Comparison of ENCODE assay signal across 30 mouse cellular contexts in the genomic region with DNA sequence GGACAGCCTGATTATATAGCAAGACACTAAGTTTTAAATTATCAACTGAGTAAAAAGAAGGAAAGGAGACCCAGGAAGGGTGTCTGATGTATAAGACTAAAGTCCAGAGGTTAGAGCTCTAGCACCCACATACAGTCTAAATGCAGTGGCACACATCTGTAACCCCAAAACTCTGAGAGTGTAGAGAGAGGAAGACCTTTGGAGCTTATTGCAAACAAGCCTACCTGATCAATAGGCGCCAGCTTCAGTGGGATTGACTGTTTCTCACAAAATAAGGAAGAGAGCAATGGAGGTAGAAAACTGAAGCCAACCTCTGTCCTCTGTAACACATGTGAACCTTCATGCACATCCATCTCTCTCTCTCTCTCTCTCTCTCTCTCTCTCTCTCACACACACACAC.
"Had no signal": no experiment of that assay in that cellular context is flagged by ENCODE, and none has a peak within 500 bp of the region (broad histone marks: within the 10 kb centered on the region; RNA-seq: fewer than 3 reads in every experiment).

No protein-coding gene starts in this region.

- H3K4me2 ChIP-seq: limb, embryonic 12.5 days; limb, embryonic 13.5 days; limb, embryonic 15.5 days; liver, embryonic 13.5 days; liver, embryonic 15.5 days; lung, embryonic 14.5 days; lung, embryonic 15.5 days; midbrain, embryonic 11.5 days; midbrain, embryonic 12.5 days; midbrain, embryonic 13.5 days; midbrain, embryonic 15.5 days; neural tube, embryonic 12.5 days had no signal

- ATAC-seq: lung, postnatal 0 days; midbrain, embryonic 13.5 days; midbrain, embryonic 15.5 days; midbrain, embryonic 16.5 days had no signal

- H3K36me3 ChIP-seq: limb, embryonic 10.5 days; limb, embryonic 12.5 days; limb, embryonic 13.5 days; limb, embryonic 15.5 days; liver, embryonic 13.5 days; liver, embryonic 15.5 days; lung, embryonic 15.5 days; midbrain, embryonic 10.5 days; midbrain, embryonic 12.5 days; midbrain, embryonic 13.5 days; midbrain, embryonic 15.5 days; neural tube, embryonic 12.5 days had no signal

- H3K27ac ChIP-seq: left cerebral cortex, adult 2 months; limb, embryonic 10.5 days; limb, embryonic 12.5 days; limb, embryonic 13.5 days; limb, embryonic 15.5 days; liver, embryonic 13.5 days; liver, embryonic 14.5 days; liver, embryonic 15.5 days; lung, embryonic 15.5 days; macrophage; midbrain, embryonic 10.5 days; midbrain, embryonic 12.5 days; midbrain, embryonic 13.5 days; midbrain, embryonic 15.5 days; neural tube, embryonic 12.5 days had no signal

- H3K9ac ChIP-seq: limb, embryonic 12.5 days; limb, embryonic 13.5 days; limb, embryonic 15.5 days; liver, embryonic 13.5 days; liver, embryonic 14.5 days; liver, embryonic 15.5 days; lung, embryonic 14.5 days; lung, embryonic 15.5 days; midbrain, embryonic 12.5 days; midbrain, embryonic 13.5 days; midbrain, embryonic 15.5 days; neural tube, embryonic 12.5 days had no signal

- DNase-seq: layer of hippocampus, postnatal 36 days; left cerebral cortex, postnatal 4 days; liver, embryonic 13.5 days; lung, adult 18-20 months; lung, adult 2 months; lung, embryonic 14.5 days; lung, postnatal 10 days; lung, postnatal 14 days; lung, postnatal 36 days; lung, postnatal 4 days; midbrain, embryonic 14.5 days had no signal

- H3K4me1 ChIP-seq: limb, embryonic 10.5 days; limb, embryonic 12.5 days; limb, embryonic 13.5 days; limb, embryonic 15.5 days; liver, embryonic 13.5 days; liver, embryonic 15.5 days; megakaryocyte, embryonic 14.5 days; midbrain, embryonic 10.5 days; midbrain, embryonic 12.5 days; midbrain, embryonic 13.5 days; midbrain, embryonic 15.5 days; neural tube, embryonic 12.5 days had no signal

- H3K27me3 ChIP-seq: limb, embryonic 12.5 days; limb, embryonic 13.5 days; limb, embryonic 15.5 days; liver, embryonic 13.5 days; liver, embryonic 15.5 days; lung, embryonic 15.5 days; midbrain, embryonic 12.5 days; midbrain, embryonic 13.5 days; midbrain, embryonic 15.5 days; neural tube, embryonic 12.5 days had no signal

- H3K4me3 ChIP-seq: left cerebral cortex, adult 2 months; limb, embryonic 10.5 days; limb, embryonic 12.5 days; limb, embryonic 13.5 days; limb, embryonic 15.5 days; liver, embryonic 13.5 days; liver, embryonic 15.5 days; lung, embryonic 15.5 days; megakaryocyte, embryonic 14.5 days; midbrain, embryonic 10.5 days; midbrain, embryonic 12.5 days; midbrain, embryonic 13.5 days; midbrain, embryonic 15.5 days; myocyte; neural tube, embryonic 12.5 days had no signal

- H3K9me3 ChIP-seq: limb, embryonic 10.5 days; limb, embryonic 12.5 days; limb, embryonic 15.5 days; liver, embryonic 13.5 days; liver, embryonic 15.5 days; lung, embryonic 15.5 days; midbrain, embryonic 12.5 days; midbrain, embryonic 13.5 days; midbrain, embryonic 15.5 days; neural tube, embryonic 12.5 days had no signal
